Mouse (Mus musculus) heart, embryonic 11.5 days (tissue): ENCODE measurements around the gene Prdm11. TPM values are rescaled to one million over a fixed set of nuclear protein-coding genes. Genes with fewer than 3 reads are reported as not detected.

ENCODE experiments used
- ATAC-seq: fragments of 200-750 bp; cut with Nextera tagmentation; replicated peaks from 2 replicates; pipeline ENCODE4 v1.8.0; 2017; ENCODE audit warnings: moderate library complexity; ENCODE audit not compliant: insufficient number of reproducible peaks, low FRiP score, low TSS enrichment
- H3K27ac ChIP-seq: fragments of 300-500 bp; sonication (generic); 2 replicates; pipeline ENCODE4 v1.5.1; 2014; ENCODE audit warnings: mild to moderate bottlenecking, low read depth, low read length
- H3K27me3 ChIP-seq: fragments of 300-500 bp; sonication (generic); 2 replicates; pipeline ENCODE4 v1.6.1; 2014; ENCODE audit warnings: mild to moderate bottlenecking, low read length, mixed read lengths; ENCODE audit not compliant: control insufficient read depth, insufficient read depth
- H3K36me3 ChIP-seq: fragments of 300-500 bp; sonication (generic); 2 replicates; pipeline ENCODE4 v1.6.1; 2014; ENCODE audit warnings: mild to moderate bottlenecking, low read length, moderate library complexity, mixed read lengths; ENCODE audit not compliant: control insufficient read depth, insufficient read depth
- H3K4me1 ChIP-seq: fragments of 300-500 bp; sonication (generic); 2 replicates; pipeline ENCODE4 v1.6.1; 2014; ENCODE audit warnings: low read length; ENCODE audit not compliant: control insufficient read depth, insufficient read depth
- H3K4me2 ChIP-seq: fragments of 300-500 bp; sonication (generic); 2 replicates; pipeline ENCODE4 v1.6.1; 2014; ENCODE audit warnings: mild to moderate bottlenecking, moderate library complexity
- H3K4me3 ChIP-seq: fragments of 300-500 bp; sonication (generic); 2 replicates; pipeline ENCODE4 v1.5.1; 2014; ENCODE audit warnings: low read depth, low read length
- H3K9ac ChIP-seq: fragments of 300-500 bp; sonication (generic); 2 replicates; pipeline ENCODE4 v1.6.1; 2014; ENCODE audit warnings: mild to moderate bottlenecking, low read depth, low read length, moderate library complexity
- H3K9me3 ChIP-seq: fragments of 300-500 bp; sonication (generic); replicated peaks from 2 replicates; pipeline ENCODE4 v1.6.1; 2016; ENCODE audit warnings: low read length; ENCODE audit not compliant: control insufficient read depth
- WGBS: fragments of 180-500 bp; shearing (Covaris S2); extraction: QIAGEN DNeasy Blood & Tissue Kit; methylation state at CpG from one replicate; pipeline ENCODE4 v1.1.7; 2014; ENCODE audit not compliant: insufficient replicate concordance; 5-methylcytosine and 5-hydroxymethylcytosine counted together
- polyA plus RNA-seq: library from polyadenylated mRNA; unstranded; fragments of >200 nt; fragmentation: Nextera tagmentation; extraction: Ambion mirVana; gene quantifications from 2 replicates; pipeline ENCODE4 v1.2.1, GENCODE M21; 2014

Gene Prdm11
- polyA plus RNA-seq, 1 experiment from 2014 or later: 3.3 TPM

DNA sequence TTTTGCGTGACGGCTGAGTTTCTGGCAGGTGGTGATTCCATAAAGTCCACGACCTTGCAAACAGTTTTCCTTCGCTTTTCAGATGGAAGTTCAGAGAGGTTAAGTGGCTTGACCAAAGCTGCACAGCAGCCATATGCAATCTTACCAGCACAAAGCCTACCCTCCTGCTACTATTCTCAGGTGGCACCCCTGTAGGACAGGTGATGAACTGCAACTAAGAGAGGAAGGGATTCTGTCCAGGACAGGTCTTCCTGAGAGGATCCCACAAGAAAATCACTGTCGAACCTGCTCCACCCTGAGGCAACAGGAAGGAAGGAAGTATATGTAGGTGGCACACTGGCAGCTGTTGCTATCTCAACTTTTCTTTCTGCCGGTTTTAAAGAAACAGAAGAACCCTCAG, 17.1 kb downstream of the Prdm11 start:
- H3K36me3 ChIP-seq: no peaks in the 10 kb centered on the region
- no peak overlapping the region for H3K4me2 ChIP-seq
- no peaks in the 10 kb centered on the region for H3K9me3 ChIP-seq
- H3K27me3 ChIP-seq: no peaks in the 10 kb centered on the region
- H3K27ac ChIP-seq: no peak overlapping the region
- no peak overlapping the region for H3K4me3 ChIP-seq
- 55% methylated on average over 6 of the region's 6 CpGs for WGBS
- H3K9ac ChIP-seq: no peak overlapping the region
- no peak for ATAC-seq
- H3K4me1 ChIP-seq: peaks cover 50% of the 10 kb centered on the region

DNA sequence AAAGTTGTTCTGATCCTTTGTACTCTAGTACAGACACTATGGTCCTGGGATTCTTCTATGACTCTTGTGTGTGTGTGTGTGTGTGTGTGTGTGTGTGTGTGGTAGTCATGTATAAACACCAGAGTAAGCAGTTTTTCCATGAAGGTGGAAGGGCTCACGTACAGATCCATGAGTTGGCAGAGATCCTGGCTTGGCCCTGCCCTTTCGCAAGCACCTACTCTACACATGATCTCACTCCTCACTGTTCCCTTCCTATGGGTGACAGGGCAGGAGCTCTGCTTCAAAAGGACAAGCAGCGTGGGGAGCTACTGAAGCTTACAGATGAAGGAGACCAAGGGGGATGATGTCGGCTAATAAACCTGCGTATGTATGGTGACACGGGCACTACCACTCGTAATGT, 18.3 kb downstream of the Prdm11 start:
- WGBS: 90% methylated on average over 7 of the region's 7 CpGs

DNA sequence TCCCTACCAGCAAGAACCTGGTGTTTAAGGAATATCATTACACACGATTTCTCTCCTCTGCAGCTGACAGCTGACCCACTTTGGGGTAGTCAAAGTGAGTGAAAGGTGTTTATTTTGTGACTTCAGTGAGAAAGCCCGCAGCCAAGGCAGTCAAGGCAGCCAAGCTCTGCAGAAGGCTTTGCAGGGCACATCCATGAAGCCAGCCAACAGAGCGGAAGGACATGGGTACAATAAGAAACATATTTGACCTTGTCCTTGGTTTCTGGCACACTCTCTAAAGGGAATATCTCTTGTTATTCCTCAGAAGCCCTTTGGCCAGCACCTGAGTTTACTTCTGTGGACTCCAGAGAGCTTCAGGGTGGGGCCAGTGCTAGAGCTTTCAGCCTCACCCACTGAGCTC, 21.5 kb downstream of the Prdm11 start:
- no peak for ATAC-seq
- H3K4me2 ChIP-seq: no peak overlapping the region
- peaks cover 4% of the 10 kb centered on the region; the same call in 1 of the 2 replicates for H3K36me3 ChIP-seq
- no peak overlapping the region for H3K9ac ChIP-seq
- 80% methylated on average over 3 of the region's 3 CpGs for WGBS
- no peaks in the 10 kb centered on the region for H3K27me3 ChIP-seq
- H3K4me1 ChIP-seq: peaks cover 22% of the 10 kb centered on the region
- H3K27ac ChIP-seq: no peak overlapping the region
- H3K9me3 ChIP-seq: peaks cover 7% of the 10 kb centered on the region
- no peak overlapping the region for H3K4me3 ChIP-seq

More for the DNA sequence above, 18.3 kb downstream of the Prdm11 start:
- H3K4me2 ChIP-seq: no peak overlapping the region
- no peak for ATAC-seq
- peaks cover 5% of the 10 kb centered on the region; the same call in 1 of the 2 replicates for H3K9me3 ChIP-seq
- no peak overlapping the region for H3K9ac ChIP-seq
- no peak overlapping the region for H3K27ac ChIP-seq
- peaks cover 45% of the 10 kb centered on the region for H3K4me1 ChIP-seq
- no peak overlapping the region for H3K4me3 ChIP-seq
- H3K27me3 ChIP-seq: no peaks in the 10 kb centered on the region
- H3K36me3 ChIP-seq: no peaks in the 10 kb centered on the region

- Histone ChIP-seq H3K9ac (no peak overlapping the region), H3K27ac (no peak overlapping the region), H3K4me3 (no peak overlapping the region), H3K4me2 (no peak overlapping the region), H3K4me1 (peaks cover 23% of the 10 kb centered on the region), H3K9me3 (peaks cover 7% of the 10 kb centered on the region), H3K36me3 (peaks cover 4% of the 10 kb centered on the region; the same call in 1 of the 2 replicates), H3K27me3 (no peaks in the 10 kb centered on the region)
- 60% methylated on average over 5 of the region's 5 CpGs for WGBS
- ATAC-seq: no peak
Measured at GRCm38 (mm10) chr2:93018854-93019253, 27.1 kb downstream of the Prdm11 start.

GRCm38 (mm10) chr2:93017151-93017550, 28.8 kb downstream of the Prdm11 start:
- no peaks in the 10 kb centered on the region for H3K9me3 ChIP-seq
- H3K4me1 ChIP-seq: peaks cover 24% of the 10 kb centered on the region
- WGBS: 92% methylated on average over 8 of the region's 8 CpGs
- no peak overlapping the region for H3K4me3 ChIP-seq
- no peak overlapping the region for H3K4me2 ChIP-seq
- no peak for ATAC-seq
- no peaks in the 10 kb centered on the region; the same call in 1 of the 2 replicates for H3K36me3 ChIP-seq
- no peak overlapping the region for H3K9ac ChIP-seq
- H3K27me3 ChIP-seq: no peaks in the 10 kb centered on the region
- H3K27ac ChIP-seq: no peak overlapping the region

- peak overlapping the region; percentile 89 for H3K27ac ChIP-seq
- peak; percentile 49 for ATAC-seq
- no peaks in the 10 kb centered on the region for H3K27me3 ChIP-seq
- H3K4me1 ChIP-seq: peaks cover 24% of the 10 kb centered on the region
- H3K4me3 ChIP-seq: peak overlapping the region; percentile 69
- H3K4me2 ChIP-seq: peak overlapping the region; percentile 96
- H3K9me3 ChIP-seq: no peaks in the 10 kb centered on the region
- WGBS: 2% methylated on average over 38 of the region's 40 CpGs
- H3K9ac ChIP-seq: peak overlapping the region; percentile 83
- no peaks in the 10 kb centered on the region for H3K36me3 ChIP-seq
Measured at GRCm38 (mm10) chr2:93015041-93015440, 30.9 kb downstream of the Prdm11 start.

DNA sequence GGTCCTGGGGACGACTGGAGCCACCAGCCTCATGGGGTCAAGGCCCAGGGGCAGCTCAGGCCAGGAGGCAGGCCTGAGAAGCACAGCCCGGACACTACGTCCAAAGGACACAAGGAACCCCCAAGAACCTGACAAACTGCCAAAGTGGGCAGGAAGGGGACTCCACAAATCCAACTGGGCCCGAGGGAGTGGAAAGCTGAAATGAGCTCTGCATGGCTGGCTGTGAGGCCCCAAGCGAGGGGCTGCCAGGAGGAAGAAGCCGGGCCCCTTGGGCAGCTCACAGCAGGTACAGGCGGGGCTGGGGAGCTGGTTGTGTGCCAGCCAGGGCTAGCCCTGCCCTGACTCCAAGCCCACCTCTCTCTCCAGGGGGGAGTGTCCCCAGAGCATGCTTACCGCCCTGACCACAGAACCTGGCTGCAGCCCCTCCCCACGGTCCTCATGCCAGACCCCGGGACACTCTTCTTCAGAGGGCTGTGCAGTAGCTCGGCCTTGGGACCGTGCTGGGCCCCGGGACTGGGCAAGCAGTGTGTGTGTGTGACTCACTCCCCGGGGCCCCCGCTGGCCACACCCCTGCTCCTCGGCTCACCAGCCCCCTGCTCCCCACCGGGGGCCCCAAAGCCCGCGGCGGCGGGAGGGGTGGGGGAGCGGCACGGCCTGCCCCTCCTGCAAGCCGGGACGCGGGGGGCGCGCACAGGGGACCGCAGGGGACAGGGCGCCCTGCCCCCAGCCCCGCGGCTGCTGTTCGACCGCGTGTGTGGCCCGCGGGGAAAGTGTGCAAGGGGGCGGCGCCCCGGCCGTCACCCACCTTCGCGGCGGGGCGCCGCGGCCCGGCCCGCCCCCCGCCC, 31.7 kb downstream of the Prdm11 start:
- Histone ChIP-seq H3K9me3 (no peaks in the 10 kb centered on the region), H3K27me3 (no peaks in the 10 kb centered on the region), H3K27ac (peak overlapping the region; percentile 89), H3K4me2 (peak overlapping the region; percentile 96), H3K4me1 (peaks cover 24% of the 10 kb centered on the region), H3K9ac (peak overlapping the region; percentile 83), H3K36me3 (no peaks in the 10 kb centered on the region), H3K4me3 (peak overlapping the region; percentile 69)
- 4% methylated on average over 38 of the region's 50 CpGs for WGBS
- peak; percentile 79 for ATAC-seq

DNA sequence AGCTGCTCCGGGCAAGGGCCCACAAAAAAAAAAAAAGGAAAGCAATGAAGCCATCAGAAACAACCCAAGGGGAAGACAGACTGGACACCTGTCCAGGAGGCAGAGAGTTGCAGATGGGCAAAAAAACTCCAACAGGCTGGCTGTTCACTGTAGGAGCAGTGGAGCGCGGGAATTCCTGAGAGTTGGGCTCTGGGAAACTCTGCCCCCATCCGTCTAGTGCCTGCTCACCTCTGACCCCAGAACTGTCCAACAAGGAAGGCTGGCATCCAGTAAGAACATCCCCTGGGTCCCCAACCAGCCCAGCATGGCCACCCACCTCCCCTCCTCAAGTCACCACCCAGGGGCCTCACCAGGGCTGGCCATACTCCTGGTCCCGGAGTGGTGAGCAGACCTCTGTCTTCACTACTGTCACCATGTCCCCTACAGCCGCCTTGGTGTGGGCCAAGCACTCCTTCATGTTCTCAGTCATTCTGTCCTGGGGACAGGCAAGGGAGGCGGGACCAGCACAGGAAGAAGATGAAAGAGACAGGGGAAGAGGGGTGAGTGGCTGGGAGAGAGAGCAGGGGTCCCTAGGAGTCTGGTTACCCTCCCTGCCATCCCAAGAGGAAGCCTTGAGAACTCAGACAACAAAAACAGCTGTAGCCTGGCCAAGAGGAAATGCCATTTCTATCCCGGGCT, 32.4 kb downstream of the Prdm11 start:
- 62% methylated on average over 8 of the region's 8 CpGs for WGBS
- Histone ChIP-seq H3K27me3 (no peaks in the 10 kb centered on the region), H3K36me3 (peaks cover 5% of the 10 kb centered on the region; the same call in 1 of the 2 replicates), H3K9ac (peak overlapping the region; percentile 83), H3K4me2 (peak overlapping the region; percentile 96), H3K4me3 (peak overlapping the region; percentile 69), H3K9me3 (no peaks in the 10 kb centered on the region), H3K27ac (peak overlapping the region; percentile 89), H3K4me1 (peaks cover 17% of the 10 kb centered on the region)
- 0 out of 2 replicates have a peak, but pooled peaks have one; percentile 5 for ATAC-seq
